Mouse (Mus musculus) thymus, adult 2 months (tissue): ENCODE results near the gene Fam122c.

Experiments used
- CTCF ChIP-seq: fragments of 200-500 bp; IDR thresholded peaks from 2 replicates; pipeline ENCODE4 v1.5.1; 2012; ENCODE audit warnings: mild to moderate bottlenecking, control low read depth, low read length, moderate library complexity, borderline replicate concordance; ENCODE audit not compliant: control insufficient read depth, poor library complexity, insufficient read depth; ENCODE audit errors: extremely low read depth
- POLR2A ChIP-seq: fragments of 200-500 bp; IDR thresholded peaks from 2 replicates; pipeline ENCODE4 v1.6.1; 2012; ENCODE audit warnings: mild to moderate bottlenecking, low read length, control low read depth, moderate library complexity; ENCODE audit not compliant: control insufficient read depth, poor library complexity, insufficient read depth; ENCODE audit errors: extremely low read depth

DNA sequence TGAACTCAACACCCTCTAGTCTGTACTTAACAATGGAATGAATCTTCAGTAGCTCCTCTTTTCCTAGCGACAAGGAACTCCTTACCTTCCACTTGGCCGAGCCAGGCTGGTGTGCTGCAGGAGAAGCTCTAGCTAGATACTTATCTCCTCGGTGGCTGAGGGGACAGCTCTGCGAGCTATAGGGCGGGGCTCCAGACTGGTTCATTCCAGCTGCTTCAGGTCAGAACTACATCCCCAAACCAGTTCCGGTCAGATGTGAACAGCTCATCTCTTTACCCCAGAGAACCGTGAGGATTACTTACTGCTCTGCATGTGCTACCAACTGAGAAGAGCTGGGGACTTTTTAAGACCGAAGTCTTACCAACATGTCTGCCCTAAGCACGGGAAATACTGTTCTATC is 7.0 kb upstream of the Fam122c start:
- TF ChIP-seq CTCF (no peak), POLR2A (no peak)
